Mouse (Mus musculus) CD8-positive naive resting alpha-beta T cell, adult 2 months (primary cell): ENCODE measurements at regions not wholly inside any gene's neighbourhood (a gene's known extent, or its start where the extent isn't known, plus 50 kb on each side); places are given as distances from the start of the nearest gene placed in this dataset.
A peak's percentile ranks its signal among the peaks of the same experiment; 100 is the strongest.
"Not testable (repeated sequence)": the region's sequence is repeated elsewhere in the genome, so short reads cannot be mapped to it uniquely, and the experiment has no call there.

Experiments
- DNase-seq, 2 experiments: peaks; one replicate each; pipeline ENCODE4 v3.0.0; 2022; ENCODE audit warnings: low read depth in 2 of 2, low spot score in 2 of 2

DNA sequence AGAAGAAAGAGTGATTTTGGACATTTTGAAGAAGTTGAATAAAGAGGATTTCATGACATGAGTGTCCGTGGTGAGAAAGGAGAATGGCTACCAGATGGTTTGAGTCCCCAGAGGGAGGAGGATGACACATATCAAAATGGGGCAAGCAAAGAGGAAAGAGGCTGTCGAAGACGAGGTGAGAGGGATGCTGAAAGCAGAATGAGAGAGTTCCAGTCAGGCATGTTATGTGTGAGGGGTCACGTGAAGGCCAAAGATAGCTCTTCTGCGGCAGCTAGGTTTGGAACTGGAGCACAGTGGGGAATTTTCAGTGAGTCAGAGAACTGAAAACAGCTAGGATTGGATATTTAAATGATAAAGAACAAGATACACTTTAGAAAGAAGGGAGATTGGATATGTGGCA is 193.3 kb upstream of the Tmc3 start:
- no peak for DNase-seq

DNA sequence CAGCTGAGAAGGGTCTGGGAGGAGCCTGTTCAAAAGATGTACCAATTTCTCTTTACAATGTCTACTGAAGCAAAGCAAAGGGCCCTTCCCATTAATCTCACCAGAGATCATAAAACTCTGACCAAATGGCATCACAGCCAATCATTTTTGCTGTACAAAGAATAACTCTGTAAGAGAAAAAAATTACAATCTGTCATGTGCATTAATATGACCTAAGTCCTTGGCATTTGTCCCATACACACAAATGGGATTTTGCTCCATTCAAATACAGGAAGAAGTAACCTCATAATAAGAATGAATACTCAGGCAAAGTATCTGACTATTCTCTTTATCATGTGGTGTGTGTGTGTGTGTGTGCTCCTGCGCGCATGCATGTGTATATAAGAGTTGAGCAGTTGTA is 192.5 kb upstream of the Tmc3 start:
- DNase-seq, result no peak

DNA sequence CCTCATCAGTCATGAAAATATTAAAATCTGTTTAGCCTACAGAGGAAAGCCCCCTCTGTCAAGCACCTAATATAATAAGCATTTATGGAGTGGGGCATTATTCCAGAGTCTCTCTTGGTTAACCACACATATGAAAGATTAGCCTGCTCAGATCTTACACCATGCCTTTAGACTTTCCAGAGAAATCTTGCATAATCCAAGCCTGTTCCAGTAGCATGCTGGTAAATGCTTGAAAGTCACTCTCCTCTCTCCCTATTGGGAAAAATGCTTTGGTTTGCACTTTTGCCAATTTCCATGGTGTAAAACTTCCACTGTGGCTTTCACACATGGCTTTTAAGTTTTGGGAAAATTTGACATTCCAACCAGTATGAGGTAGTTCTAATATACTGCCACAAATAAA is 192.1 kb upstream of the Tmc3 start:
- DNase-seq, result no peak

DNA sequence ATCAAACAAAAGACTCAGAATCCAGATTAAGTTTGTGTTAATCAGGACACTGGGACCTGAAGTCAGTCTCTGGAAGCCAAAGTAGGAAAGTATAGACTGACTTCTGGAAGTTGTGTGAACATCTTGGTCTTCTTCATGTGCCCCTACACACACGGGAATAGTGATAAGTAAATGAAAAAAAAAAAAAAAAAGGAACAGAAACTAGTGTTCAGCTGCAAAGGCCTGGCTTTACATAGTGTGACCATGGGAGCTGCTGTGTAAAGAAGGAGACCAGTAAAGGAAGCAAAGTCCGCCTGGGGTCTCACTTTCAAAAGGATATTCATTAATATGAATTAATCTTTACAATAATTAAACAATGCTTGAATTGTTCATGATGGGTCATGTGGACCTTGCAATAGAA is 190.6 kb upstream of the Tmc3 start:
- no peak for DNase-seq

DNA sequence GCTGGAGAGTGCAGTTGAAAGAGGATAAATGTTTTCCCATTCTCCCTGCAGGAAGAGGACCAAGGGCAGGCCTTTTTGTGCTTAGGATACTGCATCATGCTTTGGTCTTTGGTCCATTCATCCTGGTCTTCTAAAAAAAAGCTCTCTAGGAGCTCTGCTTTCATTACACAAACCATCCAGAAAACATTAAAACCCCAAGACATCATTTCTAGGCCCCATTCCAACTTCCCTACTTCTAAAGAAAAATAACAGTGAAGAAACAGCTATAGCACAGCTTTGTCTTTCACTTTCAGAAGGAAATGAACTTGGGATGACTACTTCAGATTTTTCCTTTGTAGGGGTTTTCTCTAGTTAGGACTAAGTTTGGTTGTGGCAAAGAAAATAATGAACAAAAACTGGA is 185.1 kb upstream of the Tmc3 start:
- no peak for DNase-seq

DNA sequence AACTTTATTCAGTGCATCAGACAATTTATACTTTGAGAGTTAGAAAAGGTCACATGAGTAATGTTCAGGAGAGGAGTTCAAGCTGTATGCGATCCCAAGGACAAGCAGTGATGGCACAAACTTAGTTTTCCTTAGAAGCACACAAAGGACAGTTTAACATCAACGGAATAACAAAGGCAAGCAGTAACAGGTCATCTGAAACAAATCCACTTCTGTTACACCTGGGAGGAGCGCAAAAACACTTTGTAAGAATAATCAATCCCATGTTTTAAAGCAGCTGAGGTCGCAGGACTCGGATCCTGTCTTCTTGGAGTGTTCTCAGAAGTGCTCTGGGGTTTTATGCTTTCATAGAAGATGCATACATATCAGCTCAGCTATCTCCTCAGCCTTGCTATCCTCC is 183.7 kb upstream of the Tmc3 start:
- DNase-seq, result no peak

DNA sequence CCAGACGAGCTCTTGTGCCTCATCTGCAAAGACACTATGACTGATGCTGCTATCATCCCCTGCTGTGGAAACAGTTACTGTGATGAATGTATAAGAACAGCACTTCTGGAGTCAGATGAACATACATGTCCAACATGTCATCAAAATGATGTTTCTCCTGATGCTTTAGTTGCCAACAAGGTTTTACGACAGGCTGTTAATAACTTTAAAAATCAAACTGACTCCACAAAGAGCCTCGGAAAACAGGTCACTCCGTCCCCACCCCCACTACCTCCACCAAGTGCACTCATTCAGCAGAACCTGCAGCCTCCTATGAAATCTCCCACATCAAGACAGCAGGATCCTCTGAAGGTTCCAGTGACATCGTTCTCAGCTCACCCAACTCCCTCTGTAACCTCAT is 172.0 kb upstream of the Tmc3 start:
- peak in 1 of 2 experiments; percentile 1 for DNase-seq

DNA sequence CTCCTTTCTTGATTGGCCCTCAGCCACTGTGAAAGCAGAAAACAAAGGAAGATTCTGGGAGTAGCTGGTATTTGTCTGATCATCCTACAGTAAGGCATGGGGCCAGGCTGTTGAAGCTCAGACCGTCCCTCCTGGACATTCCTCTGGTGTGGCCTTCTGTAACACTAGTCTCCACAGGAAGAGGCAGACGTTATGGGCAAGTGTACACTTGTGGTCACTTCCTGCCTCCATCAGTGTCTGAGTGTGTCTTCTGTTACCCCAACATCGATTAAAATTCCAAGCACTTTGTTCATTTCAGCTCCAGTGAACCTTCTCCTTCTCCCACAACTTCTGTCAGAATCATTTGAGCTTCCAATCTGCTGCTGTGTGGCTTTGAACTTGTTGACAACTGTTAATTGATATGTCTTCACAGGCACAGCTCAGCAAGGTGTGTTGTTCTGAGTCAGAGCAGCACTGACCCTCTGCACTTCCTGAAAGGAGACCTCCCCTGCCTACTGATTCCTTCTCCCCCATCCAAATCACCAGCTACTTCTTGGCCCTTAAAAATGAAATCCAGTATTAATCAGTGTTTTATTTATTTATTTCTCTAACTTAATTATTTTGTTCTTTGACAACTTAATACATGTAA is 154.7 kb upstream of the Tmc3 start:
- DNase-seq, result no peak

DNA sequence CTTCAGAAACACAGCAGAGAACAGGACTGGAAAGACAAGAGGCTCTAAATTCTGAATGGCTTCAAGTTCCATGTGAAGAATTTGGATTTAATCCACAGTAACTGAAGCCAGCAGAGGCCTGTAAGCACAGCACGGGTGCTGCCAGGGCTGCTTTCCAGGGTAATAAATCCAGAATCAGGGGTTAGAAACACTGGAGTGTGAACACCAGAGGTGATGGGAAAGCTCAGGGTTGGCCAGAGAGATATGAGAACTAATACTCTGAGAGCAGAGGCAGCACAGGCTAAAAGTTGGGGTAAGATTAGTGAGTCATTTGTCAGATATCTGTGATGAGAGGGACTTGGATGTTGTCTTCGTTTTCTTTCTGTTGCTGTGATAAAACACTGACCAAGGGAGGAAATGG is 153.6 kb upstream of the Tmc3 start:
- DNase-seq, result no peak

DNA sequence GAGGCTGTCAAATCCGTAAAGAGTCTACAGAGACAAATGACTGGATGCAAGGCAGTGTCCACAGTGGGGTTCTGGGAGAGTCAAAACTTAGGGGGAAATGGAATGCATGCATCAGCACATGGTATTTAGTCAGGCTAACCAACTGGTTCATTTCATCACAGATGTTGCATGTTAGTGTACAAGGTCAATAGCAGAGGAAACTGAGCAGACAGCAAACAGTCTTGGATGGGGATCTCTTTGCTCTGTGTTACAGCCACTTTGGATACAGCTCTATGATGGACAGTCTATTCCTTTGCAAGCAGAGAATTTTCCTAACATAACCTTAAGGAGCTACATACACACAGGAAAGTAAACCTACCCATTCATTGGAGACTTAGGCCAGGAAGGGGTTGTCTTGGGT is 151.9 kb upstream of the Tmc3 start:
- no peak for DNase-seq

DNA sequence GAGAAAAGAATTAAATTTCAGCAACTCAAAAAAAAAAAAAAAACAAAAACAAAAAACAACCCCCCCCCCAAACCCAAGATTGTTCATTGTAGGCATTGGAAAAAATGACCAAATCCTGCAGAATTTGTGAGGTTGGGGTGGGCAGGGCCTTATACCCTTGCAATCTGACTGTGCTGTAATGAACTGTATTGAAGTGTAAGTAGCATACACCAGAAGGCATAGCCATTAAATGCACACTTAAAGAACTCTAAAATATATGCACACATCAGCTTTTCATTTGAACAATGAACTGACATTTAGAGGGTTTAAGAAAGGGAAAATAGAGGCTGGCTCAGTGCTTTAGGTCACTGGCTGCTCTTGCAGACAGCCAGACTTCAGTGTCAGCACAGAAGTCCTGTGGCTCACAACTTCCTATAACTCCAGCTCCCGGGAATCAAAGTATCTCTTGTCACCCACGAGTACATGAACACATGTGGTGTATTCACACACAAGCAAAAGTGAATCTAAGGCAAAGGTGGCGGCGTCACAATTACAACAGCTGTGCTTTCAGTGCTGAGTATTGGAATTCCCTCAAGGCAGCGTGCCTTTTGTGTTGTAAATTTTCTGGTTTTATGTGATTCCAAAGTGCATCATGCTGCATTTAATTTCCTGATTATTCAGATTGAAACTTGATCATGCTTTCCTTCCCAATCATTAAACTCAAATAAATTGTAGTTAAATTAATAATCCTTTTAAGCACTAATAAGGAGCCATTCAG is 150.6 kb upstream of the Tmc3 start:
- no peak for DNase-seq

DNA sequence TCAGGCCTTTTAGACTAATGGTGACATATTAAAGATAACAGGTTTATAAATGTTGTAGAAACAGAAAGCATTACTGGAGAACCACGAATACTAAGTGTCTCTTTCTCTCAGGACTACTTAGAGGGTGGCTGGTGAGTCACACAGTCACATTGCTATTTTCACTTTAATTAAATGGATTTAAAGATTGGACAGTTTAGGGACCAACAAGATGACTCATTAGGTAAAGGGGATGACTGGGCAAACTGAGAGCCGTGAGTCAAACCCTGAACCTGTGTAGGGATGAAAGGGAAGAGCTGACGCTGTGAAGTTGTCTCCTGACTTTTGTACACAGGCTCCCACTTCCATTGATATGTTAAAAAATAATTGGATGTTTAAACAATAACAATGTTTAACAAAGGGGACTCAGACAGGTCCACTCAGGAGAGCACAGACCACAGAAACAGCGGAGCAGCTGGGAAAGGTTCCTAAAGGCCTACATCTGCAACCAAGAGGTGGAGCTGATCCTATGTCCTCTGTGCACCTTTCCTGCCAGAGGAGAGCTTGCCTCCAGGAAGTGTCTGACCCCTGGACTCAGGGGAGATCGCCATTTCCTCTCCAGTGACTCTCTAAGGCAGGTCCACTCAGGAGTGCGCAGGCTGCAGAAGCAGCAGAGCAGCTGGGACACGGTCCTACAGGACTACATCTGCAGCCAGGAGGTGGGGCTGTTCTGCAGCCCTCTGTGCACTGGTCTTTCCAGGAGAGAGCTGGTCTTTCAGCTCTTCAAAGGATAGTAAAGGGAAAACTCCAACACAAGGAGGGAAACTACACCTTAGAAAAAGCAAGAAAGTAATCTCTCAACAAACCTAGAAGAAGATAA is 146.0 kb upstream of the Tmc3 start:
- DNase-seq, result no peak

DNA sequence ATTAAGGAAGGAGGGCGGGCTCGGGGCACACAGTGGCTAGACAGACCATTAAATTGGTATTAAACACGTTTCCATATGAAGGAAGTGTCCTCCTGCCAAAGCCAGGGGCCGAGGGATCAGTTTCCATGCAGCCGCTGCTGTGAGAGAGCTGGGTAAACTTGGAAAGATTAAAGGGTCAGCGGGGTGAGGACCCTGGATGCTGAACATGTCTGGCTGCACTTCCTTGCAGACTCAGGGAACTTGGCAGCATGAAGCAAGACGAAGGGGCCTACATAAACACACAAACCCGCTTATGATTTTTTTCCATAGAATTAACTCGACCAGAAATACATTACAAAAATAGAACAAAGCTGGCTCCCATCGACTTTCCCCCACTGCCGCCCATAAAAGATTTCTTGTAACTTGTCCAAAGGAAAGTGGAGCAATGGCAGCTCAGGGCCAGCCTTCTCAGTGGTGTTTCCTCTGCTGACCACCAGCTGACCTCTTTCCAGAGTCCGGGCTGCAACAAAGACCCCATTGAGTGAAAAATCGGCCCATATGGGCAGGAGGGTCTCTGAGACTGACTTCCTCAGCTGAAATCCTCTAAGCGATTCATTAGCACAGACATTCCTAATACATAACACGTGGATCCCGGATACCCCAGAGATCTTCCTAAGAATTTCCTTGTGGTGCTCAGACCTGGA is 141.0 kb upstream of the Tmc3 start:
- no peak for DNase-seq

DNA sequence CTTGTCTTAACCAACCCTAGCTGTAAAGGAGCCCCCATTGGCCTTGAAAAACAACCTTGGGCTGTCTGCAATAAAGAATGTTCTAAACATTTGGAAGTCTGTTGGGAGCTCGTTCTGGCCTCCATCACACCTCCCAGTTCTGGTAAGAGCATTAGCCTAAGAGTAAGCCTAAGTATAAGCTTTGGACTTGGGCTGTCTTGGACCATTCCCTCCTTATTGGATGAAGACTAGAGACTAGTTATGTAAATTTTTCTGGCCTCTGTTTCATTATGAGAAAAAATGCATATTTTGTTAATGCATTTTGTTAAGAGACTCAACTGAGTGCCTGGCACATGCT is 140.5 kb upstream of the Tmc3 start:
- no peak for DNase-seq

DNA sequence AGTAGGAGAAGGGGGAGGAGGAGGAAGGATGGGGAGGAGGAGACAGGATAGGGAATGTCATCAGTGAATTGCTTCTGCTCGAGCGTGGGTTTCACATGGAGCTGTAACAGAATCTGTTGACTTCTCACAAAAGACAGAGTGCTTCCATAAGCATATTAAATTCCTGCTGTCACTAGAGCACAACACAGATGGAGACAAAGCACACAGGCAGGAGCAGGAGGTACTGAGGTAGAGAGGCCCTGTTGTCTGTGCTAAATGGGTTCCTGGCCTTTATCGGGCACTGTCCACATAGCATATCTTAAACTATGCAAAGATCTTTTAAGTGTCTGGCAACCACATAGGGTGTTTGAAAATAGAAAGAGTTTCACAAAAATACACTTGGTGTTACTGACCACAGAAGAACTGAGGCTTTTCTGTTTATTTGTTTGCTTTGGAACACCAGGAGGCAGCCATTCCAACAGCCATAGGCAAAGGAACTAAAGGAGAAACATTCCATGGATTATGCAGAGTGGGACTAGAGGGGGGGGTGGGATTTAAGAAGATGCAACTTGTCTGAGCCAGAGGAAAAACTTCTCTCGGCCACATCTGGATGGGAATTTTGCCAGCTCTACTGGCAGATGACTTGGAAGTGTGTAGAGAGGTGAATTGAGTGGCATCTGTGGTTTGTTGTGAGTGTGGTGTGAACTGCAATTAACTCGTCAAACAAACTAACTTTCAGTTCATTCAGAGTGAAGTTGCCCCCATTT is 139.4 kb upstream of the Tmc3 start:
- no peak for DNase-seq

DNA sequence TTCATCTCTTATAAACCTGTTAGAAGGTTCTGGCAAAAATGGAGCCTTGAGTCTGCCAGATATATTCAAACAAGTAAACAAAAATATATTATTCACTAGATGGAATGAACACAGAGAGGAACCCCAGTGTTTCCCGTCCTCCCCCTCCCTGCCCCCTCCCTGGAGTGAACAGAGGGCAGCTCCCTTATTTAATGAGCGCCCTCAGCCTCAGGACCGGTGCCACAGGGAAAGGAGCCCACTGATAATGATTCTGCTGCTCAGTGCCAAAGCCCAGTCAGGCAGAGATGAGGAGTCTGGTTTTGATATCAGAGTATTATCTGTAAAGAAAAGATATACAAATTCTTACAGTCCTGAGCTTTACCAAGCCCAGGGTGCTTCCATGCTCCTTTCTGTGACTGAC is 134.4 kb upstream of the Tmc3 start:
- DNase-seq, result no peak

DNA sequence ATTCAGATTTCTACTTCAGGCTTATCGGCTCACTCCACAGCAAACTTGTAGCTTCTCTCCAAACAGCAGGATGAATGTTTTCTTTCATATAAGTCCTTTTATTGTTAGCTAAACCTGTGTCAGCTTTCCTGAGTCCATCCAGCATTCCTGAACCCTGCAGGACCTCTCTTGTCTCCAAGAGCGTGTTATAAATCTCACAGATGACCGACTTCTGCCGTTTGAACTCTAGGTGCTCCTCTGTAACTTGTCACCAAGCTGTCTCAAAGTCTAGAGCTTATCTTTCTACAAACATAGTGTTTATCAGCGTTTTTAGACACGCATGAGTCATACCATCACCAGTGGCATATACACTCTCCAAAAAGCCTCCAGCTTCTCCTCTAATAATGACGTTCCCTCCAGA is 132.4 kb upstream of the Tmc3 start:
- DNase-seq, result no peak

DNA sequence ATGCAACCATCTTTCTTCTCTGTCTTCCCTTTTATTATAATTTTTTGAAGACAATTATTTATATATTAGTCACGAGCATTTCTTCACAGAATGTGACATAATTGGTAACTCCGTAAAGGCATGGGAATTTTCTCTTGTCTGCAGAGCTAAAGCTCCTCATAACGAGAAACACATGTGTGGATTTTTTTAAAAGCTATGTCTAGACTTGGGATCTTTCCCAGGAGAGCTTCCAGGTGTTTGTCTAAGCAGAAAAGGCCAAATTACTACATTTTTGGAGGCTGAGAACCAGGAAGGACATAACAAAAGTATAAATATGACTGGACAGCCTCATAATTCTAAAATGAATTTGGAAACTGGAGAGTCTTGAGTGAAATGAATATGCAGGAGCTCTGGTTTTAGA is 125.2 kb upstream of the Tmc3 start:
- DNase-seq, result no peak

DNA sequence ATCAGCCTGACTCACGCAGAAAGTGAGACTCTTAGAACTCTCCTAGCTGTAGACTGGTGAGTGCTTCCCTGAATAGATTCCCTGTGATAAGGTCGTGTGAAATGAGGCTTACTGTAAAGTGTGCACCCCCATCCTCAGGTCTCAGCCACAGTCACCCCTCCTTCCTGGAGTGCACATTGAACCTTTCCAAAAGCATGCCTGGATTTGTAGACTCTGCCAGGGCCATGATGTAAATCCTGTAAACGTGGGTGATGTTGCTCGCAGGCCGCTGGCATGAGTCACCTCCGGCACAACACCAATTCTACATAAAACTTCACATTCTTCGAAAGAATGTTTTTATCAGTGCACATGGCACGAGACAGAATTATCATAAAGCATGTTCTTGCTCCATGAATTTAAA is 117.7 kb upstream of the Tmc3 start:
- no peak for DNase-seq

DNA sequence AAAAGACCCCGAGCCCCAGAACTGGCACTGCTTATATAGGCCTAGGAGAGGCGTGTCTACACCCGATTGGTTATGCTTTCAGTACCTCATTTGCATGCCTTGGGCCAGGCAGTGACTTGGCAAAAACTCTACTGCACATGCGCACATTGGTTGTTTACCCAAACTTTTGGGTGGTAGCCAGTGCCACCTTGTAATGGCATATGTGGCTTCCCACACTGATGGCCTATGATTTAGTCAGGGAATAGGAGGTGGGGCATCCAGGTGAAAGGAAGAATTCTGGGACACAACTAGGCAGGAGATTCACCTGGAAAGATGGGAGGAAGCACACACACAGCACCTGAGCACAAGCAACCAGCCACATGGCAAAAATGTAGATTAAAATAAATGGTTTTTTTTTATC is 114.9 kb upstream of the Tmc3 start:
- DNase-seq, result not testable (repeated sequence)

DNA sequence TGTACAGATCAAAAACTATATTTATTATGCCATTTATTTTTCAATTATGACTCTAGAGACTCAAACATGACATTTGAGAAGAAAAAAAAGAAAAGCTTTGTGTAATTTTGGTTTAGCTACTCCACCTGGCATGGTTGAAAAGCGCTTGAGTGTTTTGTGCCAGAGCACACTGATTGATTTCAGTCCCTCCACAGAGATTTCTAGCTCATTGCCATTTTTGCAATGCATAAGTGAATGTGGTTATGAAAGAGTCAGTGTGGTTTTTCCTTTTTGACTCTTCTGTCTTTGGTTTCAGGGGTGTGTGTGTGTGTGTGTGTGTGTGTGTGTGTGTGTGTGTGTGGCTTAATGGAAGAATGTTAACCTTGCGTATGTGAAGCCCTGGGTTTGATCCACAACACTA is 113.6 kb upstream of the Tmc3 start:
- no peak for DNase-seq
